Mouse (Mus musculus) CD4-positive, CD25-positive, alpha-beta regulatory T cell, adult 9 weeks (primary cell): Measurements from ENCODE around the gene Pip4p1. TPM values are rescaled to one million over a fixed set of nuclear protein-coding genes. Genes with fewer than 3 reads are reported as not detected.

Experiments
- polyA plus RNA-seq: library from polyadenylated mRNA; unstranded; fragments of 100-300 nt; shearing (Covaris generic); gene quantifications from one replicate; pipeline ENCODE4 v1.2.1, GENCODE M21; 2017

Gene Pip4p1
- 6.1 TPM for polyA plus RNA-seq

DNA sequence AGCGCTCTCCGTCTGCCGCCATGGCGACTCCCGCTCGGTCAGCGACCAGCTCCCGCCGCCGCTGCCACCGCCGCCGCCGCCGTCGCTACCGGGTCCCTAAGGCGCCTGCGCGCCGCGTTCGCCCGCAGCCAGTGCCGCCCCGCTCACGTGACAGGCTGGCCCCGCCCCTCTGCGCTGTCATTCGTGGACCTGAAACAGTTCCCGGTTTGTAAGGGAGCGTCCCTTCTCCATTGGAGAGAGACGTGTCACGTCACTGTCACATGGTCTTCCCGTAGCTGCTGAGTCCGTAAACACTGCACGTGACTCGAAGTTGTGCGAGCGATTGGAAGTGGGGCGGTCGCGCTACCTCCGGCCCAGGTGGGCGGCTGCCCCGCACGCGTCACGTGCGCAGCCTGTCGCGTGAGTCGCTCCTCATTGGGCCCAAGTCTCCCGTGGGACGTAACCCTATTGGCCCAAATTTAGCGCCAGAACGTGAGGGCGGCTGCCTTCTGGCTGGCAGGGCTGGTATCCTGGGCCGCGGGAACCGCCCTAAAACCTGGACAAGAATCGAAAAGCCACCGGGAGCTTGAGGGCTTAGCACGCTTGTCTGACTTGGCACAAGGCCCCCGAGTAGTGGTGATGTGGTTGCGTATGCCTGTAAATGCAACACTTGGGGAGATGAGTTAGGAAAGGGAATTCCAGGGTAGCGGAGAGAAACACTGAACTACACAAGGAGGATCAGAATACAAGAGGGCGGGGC, at the start of gene Pip4p1, which contains the start of gene Pnp:
Gene Pip4p1 (minus strand): TSS at position 103 of the 739 bp plus-strand sequence.
Gene Pnp (plus strand): TSS at position 329 of the 739 bp plus-strand sequence.

DNA sequence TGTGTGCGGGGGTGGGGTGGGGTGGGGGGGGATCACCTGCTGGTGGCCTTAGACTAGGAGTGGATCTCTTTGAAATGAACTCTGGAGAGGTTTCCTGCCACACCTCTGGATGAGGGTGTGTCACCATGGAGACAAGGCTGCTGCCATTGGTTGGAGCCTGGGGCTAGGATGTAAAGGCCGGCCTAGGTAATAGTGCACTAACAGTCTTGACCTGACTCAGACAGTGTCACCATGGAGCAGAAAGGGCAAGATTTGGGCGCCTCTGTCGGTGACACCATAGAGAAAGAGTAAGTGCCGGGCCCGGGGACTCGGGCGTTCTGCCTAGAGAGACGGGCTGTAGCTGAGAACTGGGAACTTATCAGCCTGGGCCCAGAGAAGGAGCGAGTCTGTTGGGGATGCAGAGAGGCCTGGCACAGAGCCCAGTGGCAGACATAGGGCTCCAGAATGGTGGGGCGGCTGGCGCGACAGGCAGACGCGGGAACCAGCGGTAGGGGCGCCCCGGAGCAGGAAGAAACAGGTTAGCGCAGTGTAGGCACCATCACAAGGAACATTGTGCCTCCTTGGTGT, 25.4 kb upstream of the Pip4p1 start, which contains the start of gene Pnp2:
Gene Pnp2 (plus strand): TSS at position 51 of the 567 bp plus-strand sequence.

DNA sequence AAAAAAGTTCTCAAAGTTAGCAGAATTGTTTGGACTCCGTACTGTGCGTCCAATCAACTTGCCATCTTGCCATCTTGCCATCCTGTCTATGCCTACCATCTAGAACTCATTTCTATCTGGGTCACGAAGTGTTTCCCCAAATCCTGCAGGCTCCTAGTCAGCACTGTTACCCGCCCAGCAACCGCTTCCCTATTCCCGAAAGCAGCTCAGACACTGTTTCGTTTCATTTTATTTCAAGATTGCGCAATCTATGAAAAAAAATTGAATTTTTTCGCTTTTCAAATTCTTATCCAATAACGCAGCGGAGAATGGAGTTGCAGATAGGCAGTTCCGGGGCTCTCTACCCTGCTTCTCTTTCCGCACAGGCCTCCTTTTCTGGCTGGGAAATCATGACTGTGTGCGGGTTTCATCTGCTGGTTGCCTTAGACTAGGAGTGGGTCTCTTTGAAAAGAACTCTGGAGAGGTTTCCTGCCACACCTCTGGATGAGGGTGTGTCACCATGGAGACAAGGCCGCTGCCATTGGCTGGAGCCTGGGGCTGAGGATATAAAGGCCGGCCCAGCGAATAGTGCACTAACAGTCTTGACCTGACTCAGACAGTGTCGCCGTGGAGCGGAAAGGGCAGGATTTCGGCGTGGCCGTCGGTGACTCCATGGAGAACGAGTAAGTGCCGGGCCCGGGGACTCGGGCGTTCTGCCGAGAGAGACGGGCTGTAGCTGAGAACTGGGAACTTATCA, 13.4 kb upstream of the Pip4p1 start, which contains the start of gene Gm49342:
Gene Gm49342 (plus strand): TSS at position 586 of the 736 bp plus-strand sequence.

DNA sequence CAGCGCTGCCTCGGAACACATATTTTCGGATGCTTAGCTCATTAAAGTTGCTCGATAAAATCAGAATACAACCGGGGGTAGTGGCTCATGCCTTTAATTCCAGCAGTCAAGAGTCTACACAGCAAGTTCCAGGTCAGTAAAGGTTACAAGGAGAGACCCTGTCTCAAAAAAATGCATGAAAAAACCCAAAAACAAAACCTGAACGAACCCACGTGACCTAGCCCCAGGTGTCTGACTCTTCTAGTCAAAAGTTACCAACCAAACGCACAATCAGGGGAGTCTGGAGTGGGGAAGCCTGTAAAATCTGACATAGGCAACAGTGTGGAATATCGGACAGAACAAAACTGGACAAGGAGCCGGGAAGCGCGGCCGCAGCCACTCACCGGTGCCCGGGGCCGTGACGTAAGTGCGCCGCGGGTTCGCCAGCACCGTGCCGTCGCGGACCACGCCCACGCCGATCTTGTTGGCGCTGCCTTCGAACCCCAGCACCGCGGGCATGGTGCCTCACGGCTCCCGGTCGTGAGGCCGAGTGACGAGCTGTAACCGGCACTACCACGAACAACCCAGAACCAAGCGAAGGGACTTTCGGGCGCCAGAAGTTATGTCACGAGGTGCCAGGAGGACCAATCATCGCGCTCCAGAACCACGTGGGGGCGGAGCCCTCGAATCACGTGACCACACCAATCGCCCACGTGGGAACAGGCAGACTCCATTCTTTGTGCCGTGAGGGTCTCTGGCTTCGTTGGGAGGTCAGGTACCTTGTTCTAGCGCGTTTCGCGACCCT, 6.2 kb downstream of the Pip4p1 start, which contains the start of the genes Osgep and Apex1:
Gene Osgep (minus strand): TSS at position 613 of the 784 bp plus-strand sequence.
Gene Apex1 (plus strand): TSS at position 688 of the 784 bp plus-strand sequence.

DNA sequence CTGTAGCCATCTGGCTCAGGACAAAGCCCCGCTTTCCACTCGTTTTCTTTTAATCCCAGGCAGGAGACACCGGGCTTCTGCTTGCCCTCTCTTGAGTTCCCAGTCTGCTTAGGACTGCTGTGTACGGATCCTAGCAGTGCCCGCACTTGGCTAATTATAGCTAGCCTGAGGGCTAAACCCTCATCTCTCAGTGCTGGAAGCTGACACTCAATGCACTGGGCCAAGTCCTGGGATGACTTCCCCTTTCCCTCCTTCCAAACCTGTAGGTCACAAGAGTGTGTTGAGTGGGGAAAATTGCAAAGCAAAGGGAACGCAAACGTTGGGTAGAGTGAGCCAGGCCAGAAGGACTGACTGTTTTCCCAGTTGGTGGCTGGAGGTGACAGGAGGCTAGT, 33.3 kb downstream of the Pip4p1 start, which contains the start of gene Klhl33:
Gene Klhl33 (minus strand): TSS at position 134 of the 392 bp plus-strand sequence.

Other genes starting within 250 kb of the Pip4p1 start
- not detected for gene Olfr747, start 237.7 kb downstream of the Pip4p1 start, polyA plus RNA-seq
- not detected for gene Olfr748, start 223.5 kb downstream of the Pip4p1 start, polyA plus RNA-seq
- not detected for gene Olfr749, start 185.8 kb downstream of the Pip4p1 start, polyA plus RNA-seq
- 125 TPM for gene Ttc5, start 145.3 kb downstream of the Pip4p1 start, polyA plus RNA-seq
- not detected for gene Ccnb1ip1, start 123.1 kb downstream of the Pip4p1 start, polyA plus RNA-seq
- 76.4 TPM for gene Parp2, start 123.0 kb downstream of the Pip4p1 start, polyA plus RNA-seq
- 28.8 TPM for gene Tep1, start 60.3 kb downstream of the Pip4p1 start, polyA plus RNA-seq
- gene Klhl33, start 33.3 kb downstream of the Pip4p1 start, polyA plus RNA-seq, result 0.05 TPM
- gene Osgep, start 6.0 kb downstream of the Pip4p1 start, polyA plus RNA-seq, result 70.8 TPM
- gene Apex1, start 5.9 kb downstream of the Pip4p1 start, polyA plus RNA-seq, result 86.5 TPM
- gene Pnp, start 226 bp upstream of the Pip4p1 start, polyA plus RNA-seq, result 55.3 TPM
- gene Gm49342, start 13.7 kb upstream of the Pip4p1 start, polyA plus RNA-seq, result not detected
- 1.1 TPM for gene Pnp2, start 25.1 kb upstream of the Pip4p1 start, polyA plus RNA-seq
- gene Rnase10, start 76.9 kb upstream of the Pip4p1 start, polyA plus RNA-seq, result not detected
- gene Rnase9, start 111.0 kb upstream of the Pip4p1 start, polyA plus RNA-seq, result not detected
- gene Rnase11, start 119.3 kb upstream of the Pip4p1 start, polyA plus RNA-seq, result not detected
- gene Rnase12, start 126.8 kb upstream of the Pip4p1 start, polyA plus RNA-seq, result not detected
- not detected for gene Olfr750, start 143.6 kb upstream of the Pip4p1 start, polyA plus RNA-seq
- gene Rnase4, start 160.2 kb upstream of the Pip4p1 start, polyA plus RNA-seq, result 19.2 TPM
- gene Ang, start 160.3 kb upstream of the Pip4p1 start, polyA plus RNA-seq, result 3.6 TPM
- not detected for gene Eddm3b, start 183.6 kb upstream of the Pip4p1 start, polyA plus RNA-seq
- gene Rnase6, start 193.1 kb upstream of the Pip4p1 start, polyA plus RNA-seq, result 0.93 TPM
- not detected for gene Rnase1, start 215.9 kb upstream of the Pip4p1 start, polyA plus RNA-seq
- gene Rnase2b, start 231.4 kb upstream of the Pip4p1 start, polyA plus RNA-seq, result not detected